Mouse (Mus musculus): ENCODE data around the gene Gli3.

The Gli3 gene

GRCm38 (mm10) chr13:15462830-15463491, at the start of gene Gli3:
TSS of gene Gli3 (plus strand) at chr13:15463235.
- DNase-seq (ENCODE audit: low spot score in 2 of 2) = peak; percentile 14 to 58

- DNase-seq (ENCODE audit: low spot score in 2 of 2) = no peak
Observed at GRCm38 (mm10) chr13:15421182-15421750, 41.8 kb upstream of the Gli3 start.

GRCm38 (mm10) chr13:15442002-15442401, 21.0 kb upstream of the Gli3 start:
- DNase-seq (ENCODE audit: low spot score in 2 of 2) = no peak

- DNase-seq (ENCODE audit: low spot score in 2 of 2) = no peak
Observed at GRCm38 (mm10) chr13:15444312-15444711, 18.7 kb upstream of the Gli3 start.

- DNase-seq (ENCODE audit: low spot score in 2 of 2) = no peak
Observed at GRCm38 (mm10) chr13:15445591-15445990, 17.4 kb upstream of the Gli3 start.

- no peak for DNase-seq (ENCODE audit: low spot score in 2 of 2)
Observed at GRCm38 (mm10) chr13:15446004-15446403, 17.0 kb upstream of the Gli3 start.

- DNase-seq (ENCODE audit: low spot score in 2 of 2) = no peak
Observed at GRCm38 (mm10) chr13:15446782-15447564, 16.1 kb upstream of the Gli3 start.

- no peak for DNase-seq (ENCODE audit: low spot score in 2 of 2)
Observed at GRCm38 (mm10) chr13:15450941-15451340, 12.1 kb upstream of the Gli3 start.

GRCm38 (mm10) chr13:15457841-15458240, 5.2 kb upstream of the Gli3 start:
- DNase-seq (ENCODE audit: low spot score in 2 of 2) = no peak

- no peak for DNase-seq (ENCODE audit: low spot score in 2 of 2)
Observed at GRCm38 (mm10) chr13:15461926-15462325, 1.1 kb upstream of the Gli3 start.

GRCm38 (mm10) chr13:15463492-15464080, 551 bp downstream of the Gli3 start:
- peak in 1 of 2 experiments; percentile 59 for DNase-seq (ENCODE audit: low spot score in 2 of 2)

GRCm38 (mm10) chr13:15464081-15464526, 1.1 kb downstream of the Gli3 start:
- peak in 1 of 2 experiments; percentile 60 for DNase-seq (ENCODE audit: low spot score in 2 of 2)

GRCm38 (mm10) chr13:15464741-15465250, 1.8 kb downstream of the Gli3 start:
- no peak for DNase-seq (ENCODE audit: low spot score in 2 of 2)

GRCm38 (mm10) chr13:15466496-15466895, 3.5 kb downstream of the Gli3 start:
- no peak for DNase-seq (ENCODE audit: low spot score in 2 of 2)

GRCm38 (mm10) chr13:15467409-15467808, 4.4 kb downstream of the Gli3 start:
- DNase-seq (ENCODE audit: low spot score in 2 of 2) = no peak

- no peak for DNase-seq (ENCODE audit: low spot score in 2 of 2)
Observed at GRCm38 (mm10) chr13:15468421-15468820, 5.4 kb downstream of the Gli3 start.

- no peak for DNase-seq (ENCODE audit: low spot score in 2 of 2)
Observed at GRCm38 (mm10) chr13:15470056-15470455, 7.0 kb downstream of the Gli3 start.

- no peak for DNase-seq (ENCODE audit: low spot score in 2 of 2)
Observed at GRCm38 (mm10) chr13:15472712-15473111, 9.7 kb downstream of the Gli3 start.

GRCm38 (mm10) chr13:15474393-15474792, 11.4 kb downstream of the Gli3 start:
- DNase-seq (ENCODE audit: low spot score in 2 of 2) = no peak

GRCm38 (mm10) chr13:15486033-15486891, 23.2 kb downstream of the Gli3 start:
- no peak for DNase-seq (ENCODE audit: low spot score in 2 of 2)

GRCm38 (mm10) chr13:15487334-15487733, 24.3 kb downstream of the Gli3 start:
- no peak for DNase-seq (ENCODE audit: low spot score in 2 of 2)
